Mouse (Mus musculus) ZHBTc4 (cell line): Measurements from ENCODE around the gene Ccdc153.

Source experiments
- DNase-seq: peaks from one replicate; pipeline ENCODE4 v3.0.0-alpha.2; 2011; ENCODE audit warnings: low read depth, low spot score

Gene Ccdc153

DNA sequence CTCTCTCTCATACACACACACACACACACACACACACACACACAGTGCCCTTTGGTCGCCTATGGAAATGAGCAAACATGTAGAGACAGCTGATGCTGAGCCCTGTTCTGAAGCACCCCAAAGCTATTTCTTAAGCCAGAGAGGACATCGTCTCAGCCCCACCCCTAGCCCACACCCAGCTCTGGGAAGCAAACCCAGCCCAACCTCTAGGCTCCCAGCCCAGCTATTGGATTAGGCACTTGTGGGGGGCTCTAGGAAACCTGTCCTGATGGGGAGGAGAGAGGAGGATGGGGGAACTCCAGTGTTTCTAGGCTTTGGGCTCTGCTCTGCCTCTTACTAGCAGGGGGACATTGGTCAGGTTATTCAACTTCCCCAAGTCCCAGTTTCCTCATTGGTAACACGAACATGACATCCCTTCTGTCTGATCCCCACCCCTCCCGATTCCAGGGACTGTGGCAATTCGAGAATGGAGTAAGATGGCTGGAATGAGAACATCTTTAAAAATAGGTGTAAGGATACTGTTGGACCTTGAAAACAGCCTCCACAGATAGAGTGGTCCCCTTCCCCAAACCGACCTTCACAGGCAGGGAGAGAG is 45.9 kb downstream of the Ccdc153 start:
- no peak for DNase-seq

DNA sequence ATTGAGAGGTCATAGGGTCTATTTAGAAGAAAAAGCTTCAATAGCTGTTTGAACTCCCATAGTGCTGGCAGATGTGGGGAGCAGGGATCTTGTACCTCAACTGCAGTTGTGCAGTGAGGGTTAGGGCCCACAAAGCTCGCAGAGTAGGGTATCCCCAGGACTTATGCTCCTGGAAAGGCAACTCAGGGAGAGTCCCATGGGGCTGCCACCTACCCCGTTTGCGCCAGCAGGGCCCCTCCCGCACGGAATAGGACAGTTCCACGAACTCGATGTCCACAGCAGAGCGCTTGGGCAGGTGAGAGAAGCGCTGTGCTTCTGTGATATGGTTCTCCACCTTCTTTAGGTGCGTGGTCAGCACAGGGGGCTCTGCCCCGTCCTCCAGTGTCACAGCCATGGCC is 46.5 kb downstream of the Ccdc153 start:
- no peak for DNase-seq

DNA sequence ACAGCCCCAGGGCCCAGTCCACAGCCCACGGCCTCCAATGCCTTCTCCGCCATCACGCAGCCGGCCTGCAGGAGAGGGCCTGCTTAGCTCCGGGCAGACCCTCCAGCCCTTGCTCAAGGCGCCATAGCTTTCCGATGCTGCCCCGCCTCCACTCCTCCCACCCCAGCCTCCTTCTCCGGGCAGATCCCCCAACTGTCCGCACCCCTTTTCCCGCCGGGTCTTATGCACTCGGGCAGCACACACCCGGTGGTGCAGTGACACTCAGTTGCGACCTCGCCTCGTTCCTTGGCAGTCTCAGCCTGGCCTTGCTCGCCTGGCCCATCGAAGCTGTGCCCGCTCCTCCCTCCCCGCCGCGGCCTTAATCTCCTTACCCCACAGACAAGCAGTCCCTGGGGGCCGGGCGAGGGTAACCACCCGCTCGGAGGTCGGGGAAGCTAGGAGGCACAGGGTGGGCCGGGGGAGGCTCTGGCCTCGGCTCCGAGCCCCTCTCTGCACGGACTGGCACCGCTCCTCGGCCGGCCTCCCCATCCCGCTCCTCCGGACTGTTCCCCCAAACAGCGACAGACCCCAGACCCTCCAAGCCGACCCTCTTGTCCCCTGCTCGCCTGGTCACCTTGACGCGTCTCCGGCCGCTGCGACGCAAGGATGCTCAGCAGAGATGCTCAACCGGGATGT is 47.1 kb downstream of the Ccdc153 start:
- no peak for DNase-seq

DNA sequence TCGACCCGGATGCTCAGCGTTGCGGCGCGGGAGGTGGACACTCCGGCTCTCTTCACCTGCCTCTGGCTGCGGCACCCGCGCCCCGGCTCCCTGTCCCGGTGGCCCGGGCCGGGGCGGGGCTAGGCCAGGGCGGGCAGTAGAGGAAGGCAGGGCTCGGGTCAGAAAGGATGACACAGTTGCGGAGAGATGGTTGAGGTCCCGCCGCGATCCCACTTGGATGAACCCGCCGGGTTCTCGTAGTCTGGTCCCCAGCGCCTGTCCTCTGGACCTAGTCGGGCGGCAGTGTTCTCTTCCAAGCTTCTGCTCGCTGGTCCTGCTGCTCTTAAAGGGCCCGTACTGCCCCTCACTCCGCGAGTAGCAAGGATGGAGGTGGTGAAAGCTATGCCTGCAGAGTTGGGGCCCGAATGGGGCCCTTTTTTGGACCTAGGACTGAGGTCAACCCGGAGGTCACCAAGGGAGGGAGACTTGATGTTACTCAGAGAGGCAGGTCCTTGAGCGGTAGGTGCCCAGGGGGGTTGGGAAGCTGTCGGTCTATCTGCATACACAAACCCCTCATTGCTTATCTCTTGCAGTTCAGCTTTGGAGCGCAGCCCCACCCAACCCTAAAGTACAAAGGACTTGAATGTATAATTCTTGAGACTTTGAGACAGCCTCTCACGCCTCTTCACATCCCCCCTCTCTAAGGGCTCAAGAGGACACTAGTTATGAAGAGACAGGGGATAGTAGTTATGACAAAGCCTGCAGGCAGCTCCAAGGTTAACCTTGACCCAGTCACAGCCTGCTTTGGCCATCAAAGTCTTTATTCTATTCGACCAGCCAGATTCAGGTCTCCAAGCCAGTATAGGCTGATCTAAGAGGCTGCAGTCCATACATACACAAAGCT is 47.8 kb downstream of the Ccdc153 start, which contains the start of gene Abcg4:
Gene Abcg4, minus strand, starts transcription at position 540 of the 883 bp plus-strand sequence.
- DNase-seq: peak; percentile 49

DNA sequence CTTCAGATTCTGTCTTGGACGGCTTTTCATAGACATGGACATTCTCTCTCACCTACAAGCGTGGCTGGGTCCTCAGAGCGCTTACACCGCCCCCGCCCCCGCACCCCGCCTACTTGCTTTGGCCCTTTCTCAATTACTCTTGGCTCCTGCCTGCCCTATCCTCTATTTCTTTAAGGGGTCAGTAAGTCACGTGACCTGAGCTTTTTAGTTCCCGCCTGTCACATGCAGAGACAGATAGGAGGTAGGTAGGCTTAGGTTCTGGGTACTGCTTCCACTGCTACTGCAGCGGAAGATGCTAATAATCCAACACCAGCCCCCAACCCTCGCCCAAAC is 48.4 kb downstream of the Ccdc153 start:
- DNase-seq: no peak

DNA sequence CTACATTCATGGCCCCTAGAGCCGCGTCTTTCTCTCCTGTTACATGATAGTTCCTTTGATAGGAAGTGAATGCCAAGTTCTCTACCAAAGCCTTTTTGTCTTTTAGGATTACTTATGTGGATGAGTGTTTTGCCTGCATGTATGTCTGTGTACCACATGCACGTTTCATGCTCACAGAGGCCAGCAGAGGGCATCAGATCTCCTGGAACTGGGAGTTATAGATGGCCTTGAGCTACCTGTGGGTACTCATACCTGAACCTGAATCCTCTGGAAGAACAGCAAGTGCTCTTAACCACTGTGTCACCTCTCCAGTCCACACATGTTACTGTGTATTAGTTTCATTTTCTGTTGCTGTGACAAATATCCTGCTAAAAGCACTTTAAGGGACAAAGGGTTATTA is 52.0 kb downstream of the Ccdc153 start:
- peak; percentile 53 for DNase-seq
